Mouse (Mus musculus): Measurements from ENCODE around the gene Igf1r. TPM values are rescaled to one million over a fixed set of nuclear protein-coding genes. Genes with fewer than 3 reads are reported as not detected.
A peak's percentile ranks its signal among the peaks of the same experiment; 100 is the strongest.

The Igf1r gene
- polyA plus RNA-seq, 1 experiment, result 2.6 TPM

- Histone ChIP-seq H3K36me3 (ENCODE audit: control insufficient read depth, insufficient read depth, low read length) (no peaks in the 10 kb centered on the region), H3K27me3 (ENCODE audit: control insufficient read depth, insufficient read depth, low read length) (peaks cover 6% of the 10 kb centered on the region), H3K4me1 (ENCODE audit: control insufficient read depth, insufficient read depth, insufficient read length, low read length) (peaks cover 11% of the 10 kb centered on the region; the same call in 1 of the 2 replicates), H3K4me3 (ENCODE audit: low read depth, low read length) (no peak overlapping the region), H3K27ac (ENCODE audit: insufficient read depth, low read depth, low read length) (no peak overlapping the region)
- TF ChIP-seq POLR2A (IDR thresholded peaks at IDR 0.05; ENCODE audit: low read depth, low read length) (no peak), CTCF (IDR thresholded peaks at IDR 0.05; ENCODE audit: extremely low read depth, insufficient read length, insufficient replicate concordance, low read depth, low read length) (no peak)
- WGBS, result 53% methylated on average over 5 of the region's 5 CpGs
Observed at GRCm38 (mm10) chr7:67955276-67955675, 2.6 kb downstream of the Igf1r start.

GRCm38 (mm10) chr7:67957376-67957775 lies 4.7 kb downstream of the Igf1r start:
- Histone ChIP-seq H3K36me3 (ENCODE audit: control insufficient read depth, insufficient read depth, low read length) (no peaks in the 10 kb centered on the region), H3K4me1 (ENCODE audit: control insufficient read depth, insufficient read depth, insufficient read length, low read length) (peaks cover 7% of the 10 kb centered on the region; the same call in 1 of the 2 replicates), H3K27ac (ENCODE audit: insufficient read depth, low read depth, low read length) (no peak overlapping the region), H3K27me3 (ENCODE audit: control insufficient read depth, insufficient read depth, low read length) (0 out of 2 replicates have a peak, but pooled peaks cover 4% of the 10 kb centered on the region), H3K4me3 (ENCODE audit: low read depth, low read length) (no peak overlapping the region)
- 82% methylated on average over 6 of the region's 6 CpGs for WGBS
- no peak for TF ChIP-seq CTCF (IDR thresholded peaks at IDR 0.05; ENCODE audit: extremely low read depth, insufficient read length, insufficient replicate concordance, low read depth, low read length)
- no peak for TF ChIP-seq POLR2A (IDR thresholded peaks at IDR 0.05; ENCODE audit: low read depth, low read length)

DNA sequence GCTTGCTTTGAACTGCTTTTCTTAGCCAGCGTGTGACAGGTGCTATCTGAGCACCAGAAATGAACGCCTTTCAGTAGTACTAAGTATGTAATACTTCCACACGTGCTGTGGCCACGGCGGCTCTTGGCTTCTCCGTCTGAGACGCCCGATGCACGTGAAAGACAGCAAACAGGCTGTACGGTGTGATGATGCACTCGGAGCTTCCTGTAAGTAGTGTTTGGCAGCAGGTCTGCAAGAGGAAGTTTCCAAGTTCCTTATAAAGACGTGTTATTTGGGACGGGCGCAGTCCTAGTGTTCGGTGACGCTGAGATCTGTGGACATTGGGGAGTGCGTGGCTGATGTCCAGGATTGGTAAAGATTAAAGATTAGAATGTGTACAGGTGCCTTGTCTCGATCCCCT lies 5.4 kb downstream of the Igf1r start:
- Histone ChIP-seq H3K27me3 (ENCODE audit: control insufficient read depth, insufficient read depth, low read length) (0 out of 2 replicates have a peak, but pooled peaks cover 1% of the 10 kb centered on the region), H3K27ac (ENCODE audit: insufficient read depth, low read depth, low read length) (no peak overlapping the region), H3K4me1 (ENCODE audit: control insufficient read depth, insufficient read depth, insufficient read length, low read length) (peaks cover 7% of the 10 kb centered on the region; the same call in 1 of the 2 replicates), H3K36me3 (ENCODE audit: control insufficient read depth, insufficient read depth, low read length) (no peaks in the 10 kb centered on the region), H3K4me3 (ENCODE audit: low read depth, low read length) (no peak overlapping the region)
- TF ChIP-seq CTCF (IDR thresholded peaks at IDR 0.05; ENCODE audit: extremely low read depth, insufficient read length, insufficient replicate concordance, low read depth, low read length) (no peak), POLR2A (IDR thresholded peaks at IDR 0.05; ENCODE audit: low read depth, low read length) (no peak)
- 35% methylated on average over 18 of the region's 18 CpGs for WGBS

GRCm38 (mm10) chr7:67960701-67961100 lies 8.1 kb downstream of the Igf1r start:
- Histone ChIP-seq H3K4me3 (ENCODE audit: low read depth, low read length) (no peak overlapping the region), H3K27me3 (ENCODE audit: control insufficient read depth, insufficient read depth, low read length) (no peaks in the 10 kb centered on the region), H3K36me3 (ENCODE audit: control insufficient read depth, insufficient read depth, low read length) (no peaks in the 10 kb centered on the region), H3K4me1 (ENCODE audit: control insufficient read depth, insufficient read depth, insufficient read length, low read length) (no peaks in the 10 kb centered on the region), H3K27ac (ENCODE audit: insufficient read depth, low read depth, low read length) (no peak overlapping the region)
- TF ChIP-seq POLR2A (IDR thresholded peaks at IDR 0.05; ENCODE audit: low read depth, low read length) (no peak), CTCF (IDR thresholded peaks at IDR 0.05; ENCODE audit: extremely low read depth, insufficient read length, insufficient replicate concordance, low read depth, low read length) (no peak)
- WGBS, result 91% methylated on average over 9 of the region's 9 CpGs

DNA sequence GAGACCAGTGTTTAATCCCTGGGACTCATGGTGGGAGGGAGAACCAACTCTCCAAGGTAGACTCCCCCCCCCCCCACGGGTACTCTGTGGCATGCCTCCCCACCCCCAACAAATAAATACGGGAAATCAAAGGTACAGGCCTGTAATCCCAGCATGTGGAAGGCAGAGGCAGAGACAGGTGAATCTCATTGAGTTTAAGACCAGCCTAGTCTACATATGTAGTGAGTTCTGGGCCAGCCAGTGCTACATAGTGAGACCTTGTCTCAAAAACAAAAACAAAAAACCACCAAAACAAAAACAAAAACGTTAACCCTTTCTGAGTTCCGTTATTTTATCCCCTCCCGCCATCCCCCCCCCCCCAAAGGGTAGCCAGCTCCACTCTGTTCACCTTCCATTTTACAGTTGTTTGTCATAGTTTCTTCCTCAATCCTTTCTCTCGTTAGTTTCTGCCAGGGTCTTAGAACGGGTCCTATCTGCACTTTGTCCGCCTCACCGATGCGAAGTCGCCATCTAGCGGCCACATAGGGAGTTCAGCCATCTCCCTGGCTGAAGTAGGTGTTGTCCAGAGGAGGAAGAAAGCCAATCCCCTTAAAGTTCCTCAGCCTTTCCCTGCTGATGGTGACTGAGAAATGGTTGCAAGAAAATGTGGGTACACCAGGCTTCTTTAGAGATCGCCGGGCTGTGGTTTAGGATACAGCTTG lies 9.1 kb downstream of the Igf1r start:
- WGBS, result 15% methylated on average over 14 of the region's 14 CpGs
- TF ChIP-seq POLR2A (IDR thresholded peaks at IDR 0.05; ENCODE audit: low read depth, low read length) (no peak), CTCF (IDR thresholded peaks at IDR 0.05; ENCODE audit: extremely low read depth, insufficient read length, insufficient replicate concordance, low read depth, low read length) (peak; percentile 93)
- no peaks in the 10 kb centered on the region for H3K27me3 ChIP-seq (ENCODE audit: control insufficient read depth, insufficient read depth, low read length)
- H3K27ac ChIP-seq (ENCODE audit: insufficient read depth, low read depth, low read length), result no peak overlapping the region
- H3K36me3 ChIP-seq (ENCODE audit: control insufficient read depth, insufficient read depth, low read length), result no peaks in the 10 kb centered on the region
- H3K4me1 ChIP-seq (ENCODE audit: control insufficient read depth, insufficient read depth, insufficient read length, low read length), result peaks cover 2% of the 10 kb centered on the region; the same call in 1 of the 2 replicates
- H3K4me3 ChIP-seq (ENCODE audit: low read depth, low read length), result no peak overlapping the region

- Histone ChIP-seq H3K27ac (ENCODE audit: insufficient read depth, low read depth, low read length) (no peak overlapping the region), H3K4me1 (ENCODE audit: control insufficient read depth, insufficient read depth, insufficient read length, low read length) (peaks cover 2% of the 10 kb centered on the region; the same call in 1 of the 2 replicates), H3K27me3 (ENCODE audit: control insufficient read depth, insufficient read depth, low read length) (no peaks in the 10 kb centered on the region), H3K4me3 (ENCODE audit: low read depth, low read length) (no peak overlapping the region), H3K36me3 (ENCODE audit: control insufficient read depth, insufficient read depth, low read length) (no peaks in the 10 kb centered on the region)
- TF ChIP-seq POLR2A (IDR thresholded peaks at IDR 0.05; ENCODE audit: low read depth, low read length), result no peak
- TF ChIP-seq CTCF (IDR thresholded peaks at IDR 0.05; ENCODE audit: extremely low read depth, insufficient read length, insufficient replicate concordance, low read depth, low read length), result no peak
- 77% methylated on average over 3 of the region's 3 CpGs for WGBS
Observed at GRCm38 (mm10) chr7:67963691-67964090, 11.1 kb downstream of the Igf1r start.

- 86% methylated on average over 12 of the region's 12 CpGs for WGBS
- TF ChIP-seq CTCF (IDR thresholded peaks at IDR 0.05; ENCODE audit: extremely low read depth, insufficient read length, insufficient replicate concordance, low read depth, low read length) (no peak), POLR2A (IDR thresholded peaks at IDR 0.05; ENCODE audit: low read depth, low read length) (no peak)
- no peak overlapping the region for H3K4me3 ChIP-seq (ENCODE audit: low read depth, low read length)
- no peak overlapping the region for H3K27ac ChIP-seq (ENCODE audit: insufficient read depth, low read depth, low read length)
- H3K4me1 ChIP-seq (ENCODE audit: control insufficient read depth, insufficient read depth, insufficient read length, low read length), result peaks cover 5% of the 10 kb centered on the region
- no peaks in the 10 kb centered on the region for H3K36me3 ChIP-seq (ENCODE audit: control insufficient read depth, insufficient read depth, low read length)
- no peaks in the 10 kb centered on the region for H3K27me3 ChIP-seq (ENCODE audit: control insufficient read depth, insufficient read depth, low read length)
Observed at GRCm38 (mm10) chr7:67968394-67968793, 15.8 kb downstream of the Igf1r start.

Data from small intestine, adult 2 months (tissue).